ENCODE assay signal across 13 mouse cellular contexts in genomic region chr13:55983851-55984250, GRCm38 (mm10).
"Had no signal": no experiment of that assay in that cellular context is flagged by ENCODE, and none has a peak within 500 bp of the region (broad histone marks: within the 10 kb centered on the region; RNA-seq: fewer than 3 reads in every experiment).

No protein-coding gene starts in this region.

- H3K27me3 ChIP-seq: neural tube, embryonic 15.5 days had no signal

- H3K4me2 ChIP-seq: limb, embryonic 12.5 days; midbrain, embryonic 12.5 days; neural tube, embryonic 15.5 days had no signal

- H3K9ac ChIP-seq: limb, embryonic 12.5 days; liver, embryonic 14.5 days; midbrain, embryonic 12.5 days; neural tube, embryonic 15.5 days had no signal

- DNase-seq: kidney, adult 18-20 months; kidney, postnatal 14 days; layer of hippocampus, adult 9-11 months; liver; lung, adult 18-20 months; right cerebral cortex, postnatal 4 days; spleen, adult 18-20 months; thymus, adult 18-20 months; thymus, postnatal 14 days had no signal

- H3K9me3 ChIP-seq: limb, embryonic 12.5 days; midbrain, embryonic 12.5 days; neural tube, embryonic 15.5 days had no signal

- H3K36me3 ChIP-seq: limb, embryonic 12.5 days; midbrain, embryonic 12.5 days; neural tube, embryonic 15.5 days had no signal

- H3K27ac ChIP-seq: limb, embryonic 12.5 days; liver, embryonic 14.5 days; midbrain, embryonic 12.5 days; neural tube, embryonic 15.5 days had no signal

- H3K4me3 ChIP-seq: limb, embryonic 12.5 days; midbrain, embryonic 12.5 days; neural tube, embryonic 15.5 days had no signal
